Mouse (Mus musculus): Measurements from ENCODE around the gene U2af2. TPM values are rescaled to one million over a fixed set of nuclear protein-coding genes. Genes with fewer than 3 reads are reported as not detected.

Gene U2af2
- 130 and 139 TPM in 2 replicates for polyA plus RNA-seq (2012; rRNA removed)

GRCm38 (mm10) chr7:5061774-5062359 lies at the start of gene U2af2:
Gene U2af2, plus strand, starts transcription at chr7:5062143.

GRCm38 (mm10) chr7:5014251-5015117 lies 47.5 kb upstream of the U2af2 start, which contains the start of the genes Zfp524 and Fiz1:
Gene Zfp524, plus strand, starts transcription at chr7:5014415.
Gene Fiz1, minus strand, starts transcription at chr7:5014697.

GRCm38 (mm10) chr7:5015118-5016001 lies 46.6 kb upstream of the U2af2 start, which contains the start of gene Gm44973:
Gene Gm44973, plus strand, starts transcription at chr7:5015496.

DNA sequence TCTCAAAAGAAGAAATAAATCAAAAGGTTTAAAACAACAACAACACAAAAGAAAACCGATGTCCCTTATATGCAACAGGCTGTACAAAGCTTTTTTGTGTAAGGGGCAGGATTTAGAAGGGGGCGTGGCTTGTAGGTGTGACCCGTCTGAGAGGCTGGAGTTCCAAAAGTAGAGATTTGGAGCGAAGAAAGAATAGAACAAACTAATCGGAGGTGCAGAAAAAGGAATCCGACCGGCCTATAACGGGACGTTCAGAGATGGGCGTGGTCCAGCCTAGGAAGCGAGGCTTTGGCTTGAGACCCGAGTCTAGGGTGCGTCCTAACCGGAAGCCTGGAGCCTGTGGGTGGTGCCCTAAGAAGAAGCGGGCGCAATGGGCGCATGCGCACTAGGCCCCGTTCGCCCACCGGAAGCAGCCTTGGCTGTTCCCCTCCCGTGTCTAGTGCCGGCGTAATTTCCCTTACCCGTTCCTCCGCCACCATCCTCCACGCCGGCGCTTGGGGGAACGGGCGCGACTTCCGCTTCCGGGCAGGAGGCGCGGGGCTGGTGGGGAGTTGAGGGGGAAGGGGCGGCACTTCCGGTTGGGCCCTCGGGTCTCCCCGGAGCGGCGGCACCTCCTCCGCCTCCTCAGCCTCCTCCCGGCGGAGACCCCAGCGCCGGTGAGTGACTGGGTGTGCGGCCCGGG lies 41.8 kb upstream of the U2af2 start, which contains the start of the genes Zfp865 and Ccdc106:
Gene Zfp865, plus strand, starts transcription at position 377 of the 682 bp plus-strand sequence.
Gene Ccdc106, plus strand, starts transcription at position 554 of the 682 bp plus-strand sequence.

DNA sequence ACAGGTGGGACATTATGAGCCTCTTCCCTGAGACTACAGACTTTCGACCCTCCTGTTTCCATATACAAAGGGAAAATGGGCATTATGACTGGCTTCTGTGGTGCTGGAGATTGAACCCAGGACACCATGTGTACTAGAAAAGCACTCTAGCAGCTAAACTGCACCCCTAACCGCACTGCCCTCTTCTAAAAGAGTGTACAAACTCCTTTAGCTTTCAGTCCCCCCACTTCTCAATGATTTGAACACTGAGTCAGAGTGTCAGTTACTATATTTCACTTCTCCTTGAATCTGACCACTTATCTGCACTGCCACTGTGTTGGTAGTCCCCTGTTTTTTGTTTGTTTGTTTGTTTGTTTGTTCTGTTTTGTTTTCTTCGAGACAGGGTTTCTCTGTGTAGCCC lies 28.1 kb upstream of the U2af2 start, which contains the start of gene 4632433K11Rik:
Gene 4632433K11Rik, plus strand, starts transcription at position 301 of the 400 bp plus-strand sequence.

GRCm38 (mm10) chr7:5038109-5038732 lies 23.7 kb upstream of the U2af2 start, which contains the start of gene Zfp784:
Gene Zfp784, minus strand, starts transcription at chr7:5038446.

DNA sequence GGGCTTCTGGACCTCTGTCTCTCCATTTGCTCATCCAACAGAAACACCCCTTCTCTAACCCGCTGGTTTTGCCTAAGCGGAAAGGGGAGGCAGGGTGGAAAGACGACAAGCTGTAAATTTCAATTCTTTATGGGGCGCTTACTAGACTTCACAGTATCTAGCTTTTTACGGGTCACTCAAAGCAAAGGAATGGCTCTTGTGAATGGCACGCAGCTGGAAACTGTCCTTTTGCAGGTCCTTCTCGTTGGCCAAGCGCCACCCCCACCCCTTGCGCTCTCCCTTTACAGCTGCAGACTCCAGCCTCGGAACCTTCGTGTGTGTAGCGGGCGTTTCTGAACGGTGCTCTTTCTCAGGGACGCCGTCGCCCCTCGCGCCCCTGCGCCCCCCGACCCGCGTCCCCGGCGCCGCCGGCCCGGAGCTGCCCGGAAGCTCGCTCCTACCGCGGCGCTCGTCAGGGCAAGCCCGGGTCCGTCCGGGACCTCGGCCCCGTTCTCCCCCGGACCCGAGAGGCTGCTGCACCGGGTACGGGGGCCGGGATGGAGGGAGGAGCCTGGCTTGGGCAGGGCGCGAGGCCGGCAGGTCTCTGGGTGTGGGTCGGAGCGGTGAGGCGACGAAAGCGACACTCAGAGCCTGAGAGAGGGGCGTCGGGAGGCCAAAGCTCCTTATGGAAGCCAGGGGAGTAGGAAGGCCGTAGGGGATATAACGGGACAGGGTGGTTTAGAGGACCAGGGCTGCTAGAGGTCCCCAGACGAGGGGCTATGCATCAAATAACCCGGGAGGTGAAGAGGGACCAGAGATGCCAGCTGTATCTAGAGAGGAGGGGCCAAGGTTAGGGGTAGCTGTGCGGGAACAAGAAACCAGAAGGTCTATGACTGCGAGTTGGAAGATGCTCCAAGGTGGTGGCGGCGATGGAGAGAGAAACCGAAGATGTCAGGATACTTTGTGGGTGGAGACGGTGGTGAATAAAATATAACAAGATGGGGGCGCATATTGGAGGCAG lies 10.4 kb upstream of the U2af2 start, which contains the start of gene Zfp580:
Gene Zfp580, plus strand, starts transcription at position 346 of the 1,000 bp plus-strand sequence.

DNA sequence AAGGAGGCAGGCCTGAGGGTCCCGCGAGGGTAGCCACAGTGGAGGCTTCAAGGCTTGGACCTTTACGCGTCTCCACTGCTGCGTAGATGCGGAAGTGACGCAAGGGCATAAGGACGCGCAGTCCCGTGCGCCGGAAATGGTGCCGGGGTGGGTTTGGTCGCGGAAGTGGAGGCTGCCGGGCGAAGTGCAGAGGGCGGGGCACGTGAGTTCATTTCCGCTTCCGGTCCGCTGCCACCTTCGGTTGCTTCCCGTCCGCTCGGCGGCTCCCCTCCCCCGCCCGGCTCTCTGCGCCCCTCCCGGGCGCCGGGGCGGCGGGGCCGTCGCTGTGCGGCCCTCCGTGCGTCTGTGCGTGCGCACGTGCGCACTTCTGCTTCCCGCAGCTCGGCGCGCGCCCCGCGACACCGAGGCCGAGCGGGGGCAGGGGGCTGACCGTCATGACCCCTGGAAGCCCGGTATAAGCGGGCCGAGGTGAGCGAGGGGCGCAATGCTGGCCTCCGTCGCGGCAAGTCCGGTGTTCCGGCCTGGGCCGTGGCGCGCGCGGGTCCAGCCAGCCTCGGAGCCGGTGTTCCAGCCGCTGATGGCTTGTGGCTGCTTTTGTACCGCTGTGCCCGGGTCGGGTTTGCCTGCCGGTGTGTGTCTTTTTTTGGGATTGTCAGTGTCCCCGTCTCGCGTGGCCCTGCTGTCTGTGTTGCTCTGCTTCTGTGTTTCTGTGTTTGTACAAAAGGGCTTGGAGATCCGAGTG lies 18.2 kb downstream of the U2af2 start, which contains the start of gene Epn1:
Gene Epn1, plus strand, starts transcription at position 226 of the 742 bp plus-strand sequence.

DNA sequence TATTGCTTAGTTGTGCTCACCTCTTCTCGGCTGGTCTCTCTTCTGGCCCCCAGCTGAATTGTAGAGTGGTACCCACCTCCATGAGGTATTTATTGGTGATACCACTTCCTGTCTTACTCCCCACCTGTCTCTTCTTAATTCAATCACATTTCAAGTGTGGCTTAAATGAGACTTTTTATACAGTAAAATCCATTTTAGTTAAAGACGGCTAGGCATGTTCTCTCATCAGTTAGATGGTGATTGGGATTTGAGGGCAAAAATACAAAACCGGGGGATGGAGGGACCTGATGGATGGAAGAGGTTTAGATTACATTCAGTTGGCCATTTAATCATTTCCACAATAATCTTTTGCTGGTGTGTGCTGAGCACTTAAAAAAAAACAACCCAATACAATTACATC lies 54.9 kb downstream of the U2af2 start, which contains the start of gene Rfpl4:
Gene Rfpl4, minus strand, starts transcription at position 101 of the 400 bp plus-strand sequence.

GRCm38 (mm10) chr7:5125549-5126406 lies 63.8 kb downstream of the U2af2 start, which contains the start of gene Rasl2-9:
Gene Rasl2-9, minus strand, starts transcription at chr7:5125950.

Other genes starting within 250 kb of the U2af2 start
- 224 and 291 TPM in 2 replicates for gene Ube2s, start 249.6 kb upstream of the U2af2 start, polyA plus RNA-seq (2012; rRNA removed)
- 0.01 and 0.02 TPM in 2 replicates for gene Shisa7, start 217.4 kb upstream of the U2af2 start, polyA plus RNA-seq (2012; rRNA removed)
- gene Isoc2b, start 191.9 kb upstream of the U2af2 start, polyA plus RNA-seq (2012; rRNA removed): 1.9 and 2.1 TPM in 2 replicates
- 5.9 and 6.6 TPM in 2 replicates for gene Isoc2a, start 185.0 kb upstream of the U2af2 start, polyA plus RNA-seq (2012; rRNA removed)
- gene Gm36210, start 155.6 kb upstream of the U2af2 start, polyA plus RNA-seq (2012; rRNA removed): 0.07 and 0.08 TPM in 2 replicates
- gene Zfp628, start 146.9 kb upstream of the U2af2 start, polyA plus RNA-seq (2012; rRNA removed): 2.6 and 2.8 TPM in 2 replicates
- 0.36 and 0.53 TPM in 2 replicates for gene Nat14, start 140.1 kb upstream of the U2af2 start, polyA plus RNA-seq (2012; rRNA removed)
- 0.08 and 0.35 TPM in 2 replicates for gene Ssc5d, start 136.4 kb upstream of the U2af2 start, polyA plus RNA-seq (2012; rRNA removed)
- gene Sbk2, start 97.7 kb upstream of the U2af2 start, polyA plus RNA-seq (2012; rRNA removed): not detected in 2 replicates
- gene Sbk3, start 91.0 kb upstream of the U2af2 start, polyA plus RNA-seq (2012; rRNA removed): 0.02 TPM in 1 of 2 replicates, not detected in the other
- 6.4 and 7.8 TPM in 2 replicates for gene Zfp579, start 66.0 kb upstream of the U2af2 start, polyA plus RNA-seq (2012; rRNA removed)
- 8.2 and 9.0 TPM in 2 replicates for gene Zfp524, start 47.7 kb upstream of the U2af2 start, polyA plus RNA-seq (2012; rRNA removed)
- gene Fiz1, start 47.4 kb upstream of the U2af2 start, polyA plus RNA-seq (2012; rRNA removed): 11.0 and 12.0 TPM in 2 replicates
- 0.05 and 0.06 TPM in 2 replicates for gene Gm44973, start 46.6 kb upstream of the U2af2 start, polyA plus RNA-seq (2012; rRNA removed)
- gene Zfp865, start 41.8 kb upstream of the U2af2 start, polyA plus RNA-seq (2012; rRNA removed): 4.9 and 5.9 TPM in 2 replicates
- 0.42 and 0.45 TPM in 2 replicates for gene Ccdc106, start 41.6 kb upstream of the U2af2 start, polyA plus RNA-seq (2012; rRNA removed)
- not detected in 2 replicates for gene 4632433K11Rik, start 28.0 kb upstream of the U2af2 start, polyA plus RNA-seq (2012; rRNA removed)
- gene Zfp784, start 23.7 kb upstream of the U2af2 start, polyA plus RNA-seq (2012; rRNA removed): 0.83 and 1.1 TPM in 2 replicates
- gene Zfp580, start 10.6 kb upstream of the U2af2 start, polyA plus RNA-seq (2012; rRNA removed): 1.2 and 1.3 TPM in 2 replicates
- 45.0 and 54.7 TPM in 2 replicates for gene Epn1, start 18.1 kb downstream of the U2af2 start, polyA plus RNA-seq (2012; rRNA removed)
- not detected in 2 replicates for gene Rfpl4, start 54.8 kb downstream of the U2af2 start, polyA plus RNA-seq (2012; rRNA removed)
- 0.14 and 0.20 TPM in 2 replicates for gene Rasl2-9, start 63.8 kb downstream of the U2af2 start, polyA plus RNA-seq (2012; rRNA removed)
- gene Vmn1r55, start 87.5 kb downstream of the U2af2 start, polyA plus RNA-seq (2012; rRNA removed): not detected in 2 replicates
- not detected in 2 replicates for gene Vmn1r56, start 134.6 kb downstream of the U2af2 start, polyA plus RNA-seq (2012; rRNA removed)
- gene Vmn1r57, start 156.3 kb downstream of the U2af2 start, polyA plus RNA-seq (2012; rRNA removed): not detected in 2 replicates

All from liver, embryonic 14 days (tissue).